Mouse (Mus musculus): ENCODE measurements around the gene Ncan.

DNA sequence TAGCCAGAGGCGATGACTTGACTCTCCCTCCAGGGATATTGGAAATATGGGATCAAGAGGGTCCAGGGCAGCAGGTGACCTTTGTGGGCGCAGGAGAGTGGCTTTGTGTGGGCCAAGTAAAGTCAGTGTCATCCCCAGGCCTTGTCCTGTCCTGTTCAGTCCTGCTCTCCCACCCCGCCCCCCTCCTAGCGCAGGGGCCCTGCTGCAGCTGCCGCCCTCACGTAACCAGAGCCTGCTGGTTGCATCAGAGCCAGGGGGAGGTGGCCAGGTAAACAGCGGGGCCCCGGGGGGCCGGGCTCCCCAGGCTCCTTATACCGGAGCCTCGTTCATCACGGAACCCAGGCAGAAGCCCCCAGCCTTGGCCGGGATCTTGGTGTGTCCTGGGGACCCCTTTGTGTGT, 29.5 kb upstream of the Ncan start:
- TF ChIP-seq GATA1 (IDR thresholded peaks at IDR 0.05; ENCODE audit: low read length): no peak
- no peak for TF ChIP-seq TAL1 (IDR thresholded peaks at IDR 0.05; ENCODE audit: low read length)

Data from erythroblast, embryonic 14.5 days (primary cell).